Mouse (Mus musculus): Measurements from ENCODE around the gene Gm49388. TPM values are rescaled to one million over a fixed set of nuclear protein-coding genes. Genes with fewer than 3 reads are reported as not detected.
"Not testable (repeated sequence)": the region's sequence is repeated elsewhere in the genome, so short reads cannot be mapped to it uniquely, and the experiment has no call there.

Gene Gm49388
- total RNA-seq, 2 experiments from 2014 or later, result 2.4 to 2.5 TPM

DNA sequence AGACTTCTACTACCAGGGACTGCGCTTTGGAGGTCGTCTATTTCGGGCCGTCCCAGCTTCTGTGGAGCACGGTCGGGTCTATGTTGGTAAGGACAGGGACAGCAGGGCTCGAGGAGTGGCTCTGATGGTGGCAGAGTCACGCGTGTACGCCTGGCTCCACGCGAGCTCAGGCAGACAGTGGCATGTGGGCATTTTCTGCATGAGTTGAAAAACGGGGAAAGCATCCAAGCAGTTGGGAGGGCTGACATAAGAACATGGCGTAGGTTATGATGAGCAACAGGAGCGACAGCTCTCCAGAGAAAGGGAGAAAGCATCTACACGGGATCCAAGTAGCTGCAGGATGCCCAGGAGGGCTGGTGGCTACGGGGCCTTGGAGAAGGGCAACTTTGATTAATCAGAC is 16.9 kb downstream of the Gm49388 start:
- DNase-seq, result no peak

DNA sequence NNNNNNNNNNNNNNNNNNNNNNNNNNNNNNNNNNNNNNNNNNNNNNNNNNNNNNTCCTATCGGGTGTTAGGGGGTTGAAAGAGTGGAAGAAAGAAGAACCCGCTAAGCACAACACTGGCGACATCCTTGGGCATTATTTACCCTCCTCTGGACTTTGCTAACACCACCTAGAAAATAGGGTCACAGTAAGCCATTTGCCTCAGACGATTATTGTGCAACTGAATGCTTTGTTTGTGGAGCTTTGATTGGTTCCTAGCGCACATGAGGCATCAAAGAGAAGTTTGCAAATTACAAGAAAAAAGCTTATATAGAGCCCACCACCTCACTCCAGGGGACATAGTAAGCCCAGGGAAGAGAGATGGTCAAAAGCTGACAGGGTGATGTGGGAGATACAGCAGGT is 23.4 kb downstream of the Gm49388 start:
- DNase-seq, result no peak

DNA sequence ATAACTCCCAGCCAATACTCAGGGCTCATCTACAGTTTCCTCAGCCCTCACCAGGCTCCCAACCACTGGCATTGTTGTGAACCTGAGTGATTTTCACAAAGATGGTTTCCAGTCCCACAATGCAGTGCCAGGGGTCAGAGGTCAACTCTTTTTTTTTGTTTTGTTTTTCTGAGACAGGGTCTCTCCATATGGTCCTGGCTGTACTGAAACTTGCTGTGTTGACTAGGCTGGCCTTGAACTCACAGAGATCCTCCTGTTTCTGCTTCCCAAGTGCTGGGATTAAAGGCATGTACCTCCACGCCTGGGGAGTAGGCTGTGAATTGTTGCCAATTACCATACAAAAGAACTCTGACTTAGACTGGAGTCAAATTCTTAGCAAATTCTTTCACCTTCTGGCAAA is 24.4 kb downstream of the Gm49388 start:
- DNase-seq, result no peak

DNA sequence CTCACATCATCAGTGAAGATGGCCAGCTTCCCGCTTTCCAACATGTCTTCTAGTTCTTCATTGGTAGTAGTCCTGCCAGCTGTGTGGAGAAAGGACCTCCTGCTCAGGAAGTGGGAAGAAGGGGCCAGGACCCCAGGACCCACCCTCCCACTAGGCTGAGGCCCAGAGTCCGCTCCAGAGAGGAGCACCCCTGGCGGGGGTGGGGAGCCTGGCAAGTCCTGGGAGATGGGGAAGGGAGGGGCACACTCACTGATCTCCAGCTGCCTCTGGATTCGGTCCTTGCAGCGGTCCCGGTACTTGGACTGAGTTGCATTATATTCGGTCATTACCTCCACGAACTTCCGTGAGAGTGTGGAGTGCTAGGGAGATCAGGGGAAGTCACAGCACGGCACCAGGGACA is 25.2 kb downstream of the Gm49388 start:
- no peak for DNase-seq

DNA sequence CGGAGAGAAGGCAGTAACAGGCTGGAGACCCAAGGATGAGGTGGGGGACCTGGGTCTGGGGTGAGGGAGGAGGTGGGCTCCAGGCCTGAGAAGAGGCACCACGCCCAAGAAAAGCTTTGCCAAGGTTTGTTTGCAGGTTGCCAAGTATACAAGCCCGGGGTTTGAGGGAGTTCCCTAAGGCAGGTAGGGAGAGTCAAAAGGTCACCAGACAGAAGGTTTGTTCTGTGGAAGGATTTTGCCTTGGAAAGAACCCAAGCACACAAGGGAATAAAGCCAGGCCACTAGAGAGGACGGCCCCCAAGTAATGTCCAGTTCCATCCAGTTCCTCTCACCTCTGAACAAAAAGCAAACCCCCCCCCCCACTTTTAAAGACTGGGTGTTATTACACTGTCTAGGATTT is 25.8 kb downstream of the Gm49388 start:
- DNase-seq, result no peak

DNA sequence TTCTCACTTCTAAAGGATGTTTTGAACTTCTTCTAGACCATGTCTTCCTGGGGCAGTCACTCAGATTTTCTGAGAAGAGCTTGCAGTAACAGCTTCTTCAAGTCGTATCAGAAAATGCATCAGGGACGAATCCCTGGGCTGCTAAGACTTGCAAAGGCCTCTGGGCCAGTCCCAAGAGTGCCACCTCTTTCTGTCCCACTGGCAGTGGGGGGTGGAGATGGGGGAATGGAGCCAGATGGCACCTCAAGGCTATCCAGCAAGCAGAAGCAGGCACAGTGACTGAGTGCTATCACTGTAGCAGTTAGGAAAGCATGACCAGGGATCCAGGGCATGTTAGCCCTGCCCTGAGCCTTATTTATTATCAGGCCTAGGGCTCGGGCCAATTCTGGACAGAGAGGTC is 26.9 kb downstream of the Gm49388 start:
- DNase-seq, result no peak

DNA sequence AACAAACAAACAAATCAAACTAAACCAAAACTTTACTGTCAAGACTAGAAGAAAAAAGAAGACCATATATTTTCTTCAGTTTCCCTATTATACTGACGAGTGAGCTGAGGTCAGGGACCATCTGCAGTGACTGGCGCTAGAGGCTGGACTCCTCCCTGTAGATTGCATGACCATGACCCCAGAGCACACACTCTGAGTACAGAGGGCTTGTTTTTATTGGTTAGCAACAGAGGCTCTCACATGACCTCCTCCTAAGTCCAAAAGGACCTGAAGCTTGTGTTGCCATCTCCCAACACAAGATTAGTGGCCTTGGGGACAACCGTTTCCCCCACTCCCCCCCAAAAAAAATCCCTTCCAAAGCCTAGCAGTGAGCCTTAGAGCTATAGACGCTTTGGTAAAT is 28.4 kb downstream of the Gm49388 start:
- DNase-seq, result no peak

DNA sequence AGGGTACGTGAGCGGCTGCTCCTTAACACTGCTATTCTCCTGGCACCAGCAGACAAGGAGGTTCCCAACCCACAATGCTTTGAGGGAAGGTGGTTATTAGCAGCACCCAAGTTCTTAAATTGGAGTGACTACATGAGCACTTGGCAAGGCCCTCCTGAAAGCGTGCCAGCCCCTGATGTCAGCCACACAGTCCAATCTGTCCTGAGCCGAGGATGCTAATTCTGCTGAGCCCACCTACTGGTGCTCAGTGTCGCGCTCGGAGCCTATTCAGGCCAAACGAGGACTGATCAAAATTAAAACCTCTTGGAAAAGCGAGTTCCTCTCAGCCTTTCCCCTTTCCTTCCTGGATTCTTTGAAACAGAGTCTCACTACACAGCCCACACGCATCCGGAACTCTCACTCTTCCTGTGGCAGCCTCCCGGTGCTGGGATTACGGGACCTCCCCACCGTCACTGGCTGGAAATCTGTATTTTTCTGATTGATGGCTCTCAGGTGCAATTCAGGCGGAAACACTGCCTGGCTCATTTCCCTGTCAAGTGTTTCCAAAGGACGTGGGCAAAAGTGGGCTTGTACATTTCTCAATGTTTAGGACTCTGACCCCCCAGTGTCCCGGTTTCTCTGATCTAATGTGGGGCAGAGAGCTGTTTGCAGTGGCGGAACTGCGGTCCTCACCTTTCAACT is 29.0 kb downstream of the Gm49388 start:
- peak; percentile 79 for DNase-seq

DNA sequence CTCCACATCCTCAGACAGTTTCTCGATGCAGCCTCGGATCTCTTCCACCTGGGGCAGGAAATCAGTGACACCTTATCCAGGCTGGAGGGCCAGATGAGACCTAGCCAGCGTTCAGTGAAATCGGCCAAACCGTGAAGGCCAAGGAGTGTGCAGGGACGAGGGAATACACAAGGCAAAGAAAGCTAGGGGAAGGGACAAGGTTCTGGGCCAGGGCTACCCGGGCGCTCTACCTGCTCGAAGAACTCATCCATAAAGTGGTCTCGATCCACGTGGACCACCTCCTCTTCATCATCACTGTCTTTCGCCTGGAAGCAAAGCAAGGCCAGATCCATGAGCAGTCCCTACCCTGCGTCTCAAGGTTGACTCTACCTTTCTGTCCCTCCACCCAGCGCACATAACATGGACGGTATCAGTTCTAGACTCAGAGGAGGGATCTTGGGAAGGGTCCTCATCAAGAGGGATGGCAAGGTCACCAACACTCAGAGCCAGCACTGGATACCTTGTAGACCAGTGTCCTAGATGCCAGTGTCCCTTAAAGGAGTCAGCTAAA is 29.8 kb downstream of the Gm49388 start:
- DNase-seq, result no peak

DNA sequence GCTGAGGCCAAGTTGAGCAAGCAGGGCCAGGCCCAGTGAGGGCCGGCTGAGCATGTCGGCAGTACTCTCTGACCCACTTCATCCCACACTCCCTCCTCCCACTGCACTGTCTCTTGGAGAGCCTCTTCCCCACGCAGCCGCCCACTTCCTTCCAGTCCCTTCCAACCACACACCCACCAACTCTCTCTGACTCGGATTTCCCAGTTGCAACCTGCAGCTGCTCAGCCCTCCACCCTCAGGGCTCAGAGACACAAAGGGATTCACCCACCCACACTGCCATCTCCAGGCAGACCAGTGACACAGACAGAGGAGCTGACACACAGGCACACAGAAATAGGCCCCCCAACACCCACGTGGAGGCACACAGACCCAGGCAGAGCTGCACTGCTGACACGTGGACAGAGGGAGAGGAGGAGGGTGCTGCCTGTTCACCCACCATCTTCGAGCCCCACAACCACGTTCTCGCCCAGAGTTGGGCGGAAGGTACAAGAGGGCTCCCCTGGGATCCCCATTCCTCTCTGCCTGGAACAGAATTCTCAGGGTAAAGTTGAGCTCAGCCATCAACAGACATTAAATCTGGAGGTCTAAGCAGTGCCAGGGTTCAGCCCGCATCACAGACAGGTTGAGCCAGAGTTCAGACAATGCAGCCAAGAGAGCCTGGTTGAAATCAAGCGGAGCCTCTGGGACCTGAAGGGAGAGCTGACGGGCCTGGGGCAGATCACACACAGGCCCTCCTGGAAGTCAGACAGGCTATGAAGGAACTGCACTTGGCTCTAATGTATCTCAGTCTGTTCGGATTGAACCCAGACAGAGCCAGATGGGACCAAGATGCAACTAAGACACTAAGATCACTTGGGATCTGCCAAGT is 30.8 kb downstream of the Gm49388 start:
- DNase-seq, result peak; percentile 79

DNA sequence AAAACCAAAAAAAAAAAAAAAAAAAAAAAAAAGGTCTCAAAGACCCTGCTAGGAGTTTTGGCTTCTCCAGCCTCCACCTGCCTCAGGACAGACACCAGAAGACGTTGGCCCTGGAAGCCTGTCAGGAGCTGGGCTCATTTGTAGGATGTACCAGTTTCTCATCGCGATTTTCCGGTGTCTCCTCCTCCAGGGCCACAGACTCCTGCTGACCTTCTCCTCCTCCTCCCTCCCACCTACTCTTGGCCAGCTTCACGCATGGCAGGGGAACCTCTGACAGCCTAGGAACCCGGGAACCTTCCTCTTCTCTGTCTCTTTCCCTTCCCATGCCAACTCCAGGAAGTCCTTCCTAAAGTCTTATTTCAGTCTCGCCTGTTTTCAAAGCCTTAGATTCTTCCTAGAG is 31.6 kb downstream of the Gm49388 start:
- DNase-seq, result no peak

DNA sequence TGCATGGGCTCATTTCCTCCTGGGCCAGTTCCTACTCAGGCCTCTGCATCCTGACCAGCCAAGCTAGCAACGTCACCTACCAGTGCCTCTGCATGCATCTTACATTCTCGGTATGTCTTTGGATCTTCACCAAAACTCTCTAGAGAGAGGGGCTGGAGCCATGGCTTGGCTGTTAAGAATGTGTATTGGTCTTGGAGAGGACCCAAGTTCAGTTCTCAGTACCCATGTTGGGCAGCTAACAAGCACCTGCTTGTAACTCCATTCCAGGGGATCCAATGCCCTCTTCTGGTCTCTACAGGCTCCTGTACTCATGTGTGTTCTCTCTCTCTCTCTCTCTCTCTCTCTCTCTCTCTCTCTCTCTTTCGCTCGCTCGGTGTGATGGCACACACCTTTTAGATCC is 32.4 kb downstream of the Gm49388 start:
- DNase-seq, result no peak

DNA sequence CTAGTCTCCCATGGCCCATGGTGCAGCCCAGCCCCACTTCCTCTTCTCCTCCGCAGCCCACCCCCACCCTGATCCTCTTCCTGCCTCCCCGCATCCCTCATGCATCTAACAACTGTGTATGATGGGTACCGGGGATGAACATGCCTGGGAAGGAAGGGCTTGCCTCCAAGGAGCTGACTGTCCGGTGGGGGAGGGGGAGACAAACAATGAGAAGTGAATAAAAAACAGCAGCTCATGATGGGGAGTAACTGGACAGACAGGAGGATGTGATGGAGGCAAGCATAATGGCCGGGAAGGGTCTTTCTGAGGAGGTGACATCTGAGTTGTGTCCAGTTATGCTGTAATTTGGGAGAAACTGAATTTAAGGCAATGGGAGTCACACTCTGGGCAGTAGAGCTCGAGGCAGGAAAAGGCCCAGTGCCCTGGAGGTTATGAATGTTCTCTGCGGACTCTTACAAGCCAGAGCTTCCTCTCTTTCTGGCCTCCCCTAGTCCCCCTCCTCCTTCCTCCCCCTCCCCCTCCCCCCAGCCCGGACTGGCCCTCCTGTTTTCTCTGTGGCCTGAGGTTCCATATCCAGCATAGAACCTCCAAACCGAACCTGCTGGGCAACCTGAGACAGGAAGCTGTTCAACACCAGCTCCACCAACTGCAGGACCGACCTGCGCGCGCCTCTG is 35.6 kb downstream of the Gm49388 start:
- DNase-seq, result no peak

DNA sequence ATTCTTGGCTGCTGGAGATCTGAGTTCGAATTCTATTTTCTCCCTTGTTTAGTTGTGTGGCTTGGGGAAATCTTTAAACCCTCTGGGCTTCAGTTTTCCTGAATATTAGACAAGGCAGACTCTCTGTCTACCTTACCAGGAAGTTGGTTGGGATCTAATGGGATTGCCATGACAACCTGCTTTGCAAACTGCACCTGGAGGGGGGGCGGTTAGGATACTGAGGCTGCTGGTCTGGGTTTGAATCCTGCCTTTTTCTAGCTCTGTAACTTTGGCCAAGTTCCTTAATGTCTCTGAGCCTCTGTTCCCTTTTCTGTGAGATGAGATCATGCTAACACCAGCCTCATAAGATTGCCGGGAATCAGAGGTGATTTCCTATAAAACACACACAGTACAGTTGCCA is 37.1 kb downstream of the Gm49388 start:
- no peak for DNase-seq

DNA sequence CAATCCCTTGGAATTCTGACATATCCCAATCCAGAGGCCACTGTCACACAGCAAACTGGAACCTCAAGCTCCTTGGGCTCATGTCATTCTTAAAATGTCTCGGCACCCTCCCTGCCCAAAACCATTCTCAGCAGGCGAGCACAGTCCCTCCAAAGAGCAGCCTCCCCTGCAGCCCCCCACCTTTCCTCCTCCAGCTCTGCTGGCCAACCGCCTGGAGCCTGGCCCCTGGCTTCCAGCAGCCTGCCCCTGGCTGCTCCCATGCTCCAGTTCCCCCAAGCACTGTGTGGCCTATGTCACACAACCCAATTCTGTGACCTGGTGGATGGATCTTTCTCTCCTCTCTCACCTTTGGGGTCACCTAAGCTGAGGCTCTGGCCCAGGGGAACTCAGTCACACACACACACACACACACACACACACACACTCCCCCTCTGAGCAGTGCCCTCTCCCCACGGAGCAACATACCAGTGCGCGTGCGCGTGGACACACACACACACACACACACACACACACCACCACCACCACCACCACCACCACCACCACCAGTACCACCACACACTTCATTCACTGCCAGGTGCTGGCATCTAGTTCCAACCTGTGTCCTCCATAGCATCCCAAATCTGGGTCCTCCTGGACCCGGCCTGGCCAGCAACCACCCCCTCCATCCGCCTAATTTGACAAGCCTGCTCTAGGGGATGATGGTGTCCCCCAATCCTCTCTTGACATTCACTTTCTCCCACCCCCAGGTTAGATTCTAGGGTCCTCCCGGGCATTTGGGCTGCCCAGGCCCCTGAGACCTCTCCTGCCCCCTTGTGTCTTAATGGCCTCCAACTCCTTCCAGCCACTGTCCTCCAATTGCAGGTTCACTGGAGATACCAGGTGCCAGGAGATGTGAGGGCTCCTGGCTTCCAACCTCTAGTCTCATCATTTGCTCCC is 38.1 kb downstream of the Gm49388 start:
- DNase-seq, result no peak

DNA sequence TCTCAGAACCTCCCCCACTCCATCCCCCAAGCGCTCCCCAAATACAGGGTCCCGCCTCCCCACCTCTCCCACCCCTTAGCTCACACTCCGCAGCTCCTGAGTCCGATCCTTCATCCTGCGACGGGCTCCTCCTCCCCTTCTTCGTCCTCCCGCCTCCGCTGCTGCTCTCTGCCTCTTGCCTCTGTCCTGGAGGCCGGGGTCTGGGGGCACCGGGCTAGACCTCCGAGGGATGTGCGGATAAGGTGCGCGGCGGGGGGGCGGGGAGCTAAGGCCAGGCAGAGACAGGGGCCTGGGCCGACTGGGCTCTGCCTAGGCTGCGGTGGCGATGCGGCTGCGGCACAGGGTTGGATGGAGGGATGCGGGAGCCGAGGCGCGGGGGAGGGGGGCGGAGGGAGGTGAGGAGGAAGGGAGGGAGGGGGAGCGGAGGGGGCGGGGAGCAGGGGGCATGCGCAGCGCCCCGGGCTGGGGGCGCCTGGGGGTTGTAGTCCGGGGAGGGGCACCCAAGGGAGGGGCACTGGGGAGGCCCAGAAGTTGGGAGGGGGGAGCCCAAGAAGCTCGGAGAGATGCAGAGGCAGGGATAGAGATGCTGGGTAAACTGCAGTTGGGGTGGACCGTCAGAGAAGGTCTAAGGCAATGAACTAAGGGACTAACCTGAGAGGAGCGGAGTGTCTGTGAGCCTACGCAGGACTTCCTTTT is 38.9 kb downstream of the Gm49388 start, which contains the start of the genes Stx4a and Stx1b:
Gene Stx4a, plus strand, starts transcription at position 119 of the 696 bp plus-strand sequence.
Gene Stx1b, minus strand, starts transcription at position 374 of the 696 bp plus-strand sequence.
- DNase-seq, result peak; percentile 39

DNA sequence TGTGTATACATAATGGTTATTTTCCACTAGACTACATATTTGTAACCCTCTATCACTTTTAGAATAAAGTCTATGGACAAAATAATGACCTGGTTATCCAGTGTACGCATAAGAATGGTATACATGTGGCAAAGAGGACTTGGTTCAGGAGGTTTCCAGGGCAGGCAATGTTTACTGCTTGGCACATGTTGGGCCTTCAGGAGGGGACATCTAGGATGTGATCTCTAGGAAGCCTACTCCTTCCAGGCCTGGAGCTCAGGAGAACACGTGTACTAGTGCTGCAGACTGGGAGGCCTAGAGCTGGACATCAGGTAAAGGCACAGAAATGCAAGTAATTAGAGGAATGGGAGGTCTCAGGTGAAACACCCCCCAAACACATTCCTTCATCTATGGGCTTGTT is 50.1 kb downstream of the Gm49388 start:
- no peak for DNase-seq

DNA sequence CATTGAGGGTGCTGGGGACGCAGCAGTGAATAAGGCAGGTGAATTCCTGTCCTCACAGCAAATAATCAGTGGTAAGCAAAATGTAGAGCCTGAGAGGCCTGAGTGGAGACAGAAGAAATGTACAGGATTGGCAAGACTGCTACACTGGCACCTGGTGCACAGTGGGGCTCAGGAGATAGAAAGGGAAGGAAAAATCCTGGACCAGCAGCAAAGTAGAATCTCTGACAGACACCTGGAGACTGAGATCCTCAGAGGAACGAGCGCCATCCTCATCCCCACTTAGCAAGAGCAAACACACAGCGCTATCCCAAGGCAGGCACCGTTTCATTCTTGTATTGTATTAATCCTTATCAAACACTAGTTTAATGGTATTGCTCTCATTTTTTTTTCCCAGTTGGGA is 52.1 kb downstream of the Gm49388 start:
- DNase-seq, result no peak

DNA sequence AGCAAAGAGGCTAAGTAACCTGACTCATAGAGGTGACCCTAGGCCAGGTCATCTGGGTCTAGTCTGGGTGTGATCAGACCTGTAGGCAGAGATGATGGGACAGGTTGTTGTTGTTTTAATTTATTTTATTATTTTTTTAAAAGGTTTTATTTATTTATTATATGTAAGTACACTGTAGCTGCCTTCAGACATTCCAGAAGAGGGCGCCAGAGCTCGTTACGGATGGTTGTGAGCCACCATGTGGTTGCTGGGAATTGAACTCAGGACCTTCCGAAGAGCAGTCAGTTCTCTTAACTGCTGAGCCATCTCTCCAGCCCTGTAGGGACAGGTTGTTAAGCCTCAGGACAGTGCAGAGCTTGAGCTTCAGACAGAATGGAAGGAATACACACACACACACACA is 52.5 kb downstream of the Gm49388 start:
- not testable (repeated sequence) for DNase-seq

DNA sequence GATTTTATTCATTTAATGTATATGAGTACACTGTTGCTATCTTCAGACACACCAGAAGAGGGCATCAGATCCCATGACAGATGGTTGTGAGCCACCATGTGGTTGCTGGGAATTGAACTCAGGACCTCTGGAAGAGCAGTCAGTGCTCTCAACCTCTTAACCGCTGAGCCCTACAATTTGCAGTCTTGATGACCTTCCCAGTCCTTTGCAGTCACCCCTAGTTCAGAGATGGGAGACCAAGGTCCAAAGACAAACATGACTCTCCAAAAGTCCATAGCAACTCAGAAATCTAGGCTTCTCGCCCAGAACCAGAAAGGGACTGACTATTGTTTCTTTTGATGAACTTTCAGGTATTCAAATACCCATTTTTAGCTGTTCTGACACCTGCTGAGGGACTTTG is 54.6 kb downstream of the Gm49388 start:
- not testable (repeated sequence) for DNase-seq

DNA sequence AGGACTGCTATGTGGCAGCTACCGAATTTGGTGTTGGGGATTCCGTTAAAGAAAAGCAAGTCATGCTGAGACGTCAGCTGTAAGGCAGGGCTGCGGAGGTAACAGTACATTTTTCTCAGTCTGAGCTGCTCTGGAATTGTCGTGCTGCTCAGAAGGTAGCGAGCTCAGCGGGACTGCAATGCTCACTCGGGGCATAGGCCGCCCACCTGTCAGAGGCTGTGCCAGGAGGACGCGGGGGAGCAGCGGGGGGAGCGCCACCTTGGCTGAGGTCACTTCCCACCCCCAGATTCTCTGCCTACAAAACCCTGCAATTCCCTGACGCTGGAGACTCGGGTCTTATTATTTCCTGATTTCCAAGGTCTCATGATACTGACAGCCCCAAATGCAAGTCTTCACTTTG is 55.5 kb downstream of the Gm49388 start:
- DNase-seq, result peak; percentile 65
